Mouse (Mus musculus) MEL (cell line): ENCODE measurements around the gene Fkbp4.
A peak's percentile ranks its signal among the peaks of the same experiment; 100 is the strongest.

Source experiments
- CTCF ChIP-seq, 3 experiments: IDR thresholded peaks in 2 of 3; conservative IDR thresholded peaks in 1 of 3; 2 replicates each; pipeline ENCODE4 v1.5.1; 2011 to 2012; ENCODE audit warnings: low read length in 3 of 3, low read depth in 2 of 3, mild to moderate bottlenecking in 2 of 3, improper control_type of control experiment in 1 of 3, inconsistent platforms in 1 of 3, mixed read lengths in 1 of 3, moderate library complexity in 1 of 3; ENCODE audit not compliant: control insufficient read depth in 1 of 3, insufficient read depth in 1 of 3, poor library complexity in 1 of 3, severe bottlenecking in 1 of 3
- E2F4 ChIP-seq: IDR thresholded peaks from 2 replicates; pipeline ENCODE4 v1.6.1; 2011; ENCODE audit warnings: low read depth, low read length, improper control_type of control experiment, borderline replicate concordance
- ELF1 ChIP-seq: IDR thresholded peaks from 2 replicates; pipeline ENCODE4 v1.6.1; 2014; ENCODE audit warnings: low read depth, mild to moderate bottlenecking, inconsistent platforms, low read length, improper control_type of control experiment, moderate library complexity
- GATA1 ChIP-seq: IDR thresholded peaks from 2 replicates; pipeline ENCODE4 v1.6.1; 2011; ENCODE audit warnings: low read depth, low read length, improper control_type of control experiment
- HCFC1 ChIP-seq: IDR thresholded peaks from 2 replicates; pipeline ENCODE4 v1.6.1; 2012; ENCODE audit warnings: low read depth, mild to moderate bottlenecking, inconsistent platforms, low read length, improper control_type of control experiment, moderate library complexity
- KAT2A ChIP-seq: conservative IDR thresholded peaks from 2 replicates; pipeline ENCODE4 v1.6.1; 2012; ENCODE audit warnings: low read depth, low read length, improper control_type of control experiment, inconsistent platforms
- MEF2A ChIP-seq: IDR thresholded peaks from 2 replicates; pipeline ENCODE4 v1.6.1; 2014; ENCODE audit warnings: low read depth, mild to moderate bottlenecking, inconsistent platforms, low read length, improper control_type of control experiment; ENCODE audit not compliant: poor library complexity, insufficient replicate concordance, severe bottlenecking; ENCODE audit errors: extremely low read depth
- MXI1 ChIP-seq: IDR thresholded peaks from 2 replicates; pipeline ENCODE4 v1.6.1; 2011; ENCODE audit warnings: mild to moderate bottlenecking, low read depth, low read length, improper control_type of control experiment
- POLR2A ChIP-seq, 2 experiments: IDR thresholded peaks; 2 replicates each; pipeline ENCODE4 v1.6.1; 2011 to 2012; ENCODE audit warnings: low read length in 2 of 2, mild to moderate bottlenecking in 2 of 2, control low read depth in 1 of 2, improper control_type of control experiment in 1 of 2, low read depth in 1 of 2, moderate library complexity in 1 of 2; ENCODE audit not compliant: control insufficient read depth in 1 of 2, insufficient read depth in 1 of 2, poor library complexity in 1 of 2
- POLR2AphosphoS2 ChIP-seq: IDR thresholded peaks from 2 replicates; pipeline ENCODE4 v1.6.1; 2011; ENCODE audit warnings: low read length, improper control_type of control experiment
- SMC3 ChIP-seq: IDR thresholded peaks from 2 replicates; pipeline ENCODE4 v1.6.1; 2011; ENCODE audit warnings: low read depth, low read length, improper control_type of control experiment
- TBP ChIP-seq: IDR thresholded peaks from 2 replicates; pipeline ENCODE4 v1.8.0; 2011; ENCODE audit warnings: low read depth, low read length, improper control_type of control experiment
- USF2 ChIP-seq, 2 experiments: IDR thresholded peaks; 2 replicates each; pipeline ENCODE4 v1.6.1; 2011 to 2012; ENCODE audit warnings: improper control_type of control experiment in 2 of 2, low read length in 2 of 2, borderline replicate concordance in 1 of 2, inconsistent platforms in 1 of 2, low read depth in 1 of 2, mild to moderate bottlenecking in 1 of 2; ENCODE audit not compliant: insufficient read depth in 1 of 2
- ZMIZ1 ChIP-seq: IDR thresholded peaks from 2 replicates; pipeline ENCODE4 v1.6.1; 2012; ENCODE audit warnings: low read depth, mild to moderate bottlenecking, inconsistent platforms, low read length, improper control_type of control experiment, moderate library complexity

DNA sequence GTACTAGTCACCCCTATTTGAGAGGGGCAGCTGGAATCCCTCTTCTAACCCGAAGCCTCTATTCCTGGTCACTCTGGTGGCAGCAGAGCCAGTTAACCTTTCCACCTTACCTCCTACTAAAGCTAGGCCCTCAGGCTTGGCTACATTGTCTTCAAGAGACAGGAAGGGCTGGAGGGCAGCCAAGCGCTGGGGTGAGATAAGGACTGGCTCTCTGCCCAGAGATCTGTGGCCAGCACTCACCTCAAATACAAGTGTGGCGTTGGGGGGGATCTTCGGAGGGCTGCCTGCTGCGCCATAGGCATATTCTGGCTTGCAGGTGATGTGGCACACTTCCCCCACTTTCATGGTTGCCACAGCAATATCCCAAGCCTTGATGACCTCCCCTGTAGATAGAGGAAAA, 3.0 kb downstream of the Fkbp4 start:
- TF ChIP-seq MXI1, result no peak
- 0 out of 2 replicates have a peak, but pooled peaks have one; percentile 21 for TF ChIP-seq TBP
- TF ChIP-seq CTCF (IDR thresholded peaks at IDR 0.05 in 2 of 3, conservative IDR thresholded peaks at IDR 0.05 in 1 of 3; ENCODE audit: control insufficient read depth in 1 of 3, insufficient read depth in 1 of 3, low read depth in 2 of 3, low read length in 3 of 3, poor library complexity in 1 of 3, severe bottlenecking in 1 of 3), result no peak
- no peak for TF ChIP-seq POLR2A (IDR thresholded peaks at IDR 0.05; ENCODE audit: control insufficient read depth in 1 of 2, insufficient read depth in 1 of 2, low read depth in 1 of 2, low read length in 2 of 2, poor library complexity in 1 of 2)
- TF ChIP-seq ELF1, result no peak
- peak; percentile 38; the same call in 1 of the 2 replicates for TF ChIP-seq POLR2AphosphoS2
- TF ChIP-seq ZMIZ1, result no peak
- peak; percentile 94 for TF ChIP-seq GATA1
- TF ChIP-seq MEF2A, result no peak
- TF ChIP-seq HCFC1, result no peak
- TF ChIP-seq KAT2A, result no peak
- no peak for TF ChIP-seq E2F4
- no peak for TF ChIP-seq USF2 (IDR thresholded peaks at IDR 0.05; ENCODE audit: borderline replicate concordance in 1 of 2, insufficient read depth in 1 of 2, low read depth in 1 of 2, low read length in 2 of 2)
- no peak for TF ChIP-seq SMC3
